ENCODE assay signal across 8 mouse cellular contexts in the genomic region with DNA sequence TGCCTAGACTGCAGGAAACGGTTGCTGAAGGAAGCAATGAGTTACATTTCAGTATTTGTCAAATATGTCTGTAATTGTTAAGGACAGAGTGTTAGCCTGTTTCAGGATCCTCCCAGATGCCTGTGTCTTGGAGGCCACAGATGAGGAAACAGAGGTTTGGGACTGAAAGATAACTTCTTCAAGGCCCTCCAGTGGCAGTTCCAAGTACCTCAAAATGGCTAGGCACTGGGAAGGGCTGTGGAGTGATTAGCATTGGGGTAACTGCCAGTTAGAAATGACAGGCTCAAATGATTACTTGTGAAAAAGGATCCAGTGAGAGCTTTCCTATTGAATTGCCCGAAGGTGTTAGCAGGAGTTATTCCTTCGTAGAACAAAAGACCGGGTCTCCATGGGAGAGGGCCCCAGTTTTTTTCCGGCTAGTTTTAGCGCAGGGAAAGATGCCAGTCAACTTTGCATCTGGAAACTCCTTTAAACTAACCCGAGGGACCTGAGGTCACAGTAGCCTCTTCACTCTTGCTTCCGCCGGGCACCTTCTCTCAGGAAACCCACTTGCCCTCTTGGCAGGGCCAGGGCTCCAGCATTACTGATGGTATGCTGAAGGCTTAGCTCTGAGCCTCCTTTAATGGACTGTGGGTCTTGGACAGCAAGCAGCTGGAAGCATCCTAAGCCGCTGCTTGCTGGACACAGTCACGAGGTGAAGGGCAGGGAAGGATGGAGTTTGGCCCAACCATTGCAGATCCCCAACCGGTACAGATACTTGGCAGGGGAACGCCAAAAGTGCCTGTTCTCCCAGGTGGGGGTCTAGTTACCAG. TPM values are rescaled to one million over a fixed set of nuclear protein-coding genes. Genes with fewer than 3 reads are reported as not detected.
A peak's percentile ranks its signal among the peaks of the same experiment; 100 is the strongest.
DNase-seq lines count a peak whose midpoint lies in the region; ATAC-seq and TF ChIP-seq lines count a peak whose summit lies in the region.

No protein-coding gene starts in this region.

- ATAC-seq in kidney, embryonic 16.5 days (ENCODE audit: low FRiP score, low TSS enrichment) = no peak
- ATAC-seq in intestine, postnatal 0 days = no peak
- no peak for ATAC-seq in midbrain, embryonic 16.5 days
- no peak for ATAC-seq in activated CD4-positive, CD25-positive, alpha-beta regulatory T cell, adult 4 months

- H3K36me3 ChIP-seq in kidney, embryonic 16.5 days (ENCODE audit: insufficient read depth, low read length) = peaks cover 9% of the 10 kb centered on the region; the same call in 1 of the 2 replicates
- H3K36me3 ChIP-seq in intestine, postnatal 0 days (ENCODE audit: control insufficient read depth, insufficient read depth) = no peaks in the 10 kb centered on the region
- no peaks in the 10 kb centered on the region for H3K36me3 ChIP-seq in midbrain, embryonic 16.5 days (ENCODE audit: control insufficient read depth, insufficient read depth, low read length)

- TF ChIP-seq CTCF in intestine, postnatal 0 days (IDR thresholded peaks at IDR 0.05; ENCODE audit: low read depth) = peak; percentile 36

- H3K4me2 ChIP-seq in kidney, embryonic 16.5 days (replicated peaks; ENCODE audit: low read depth, low read length) = no peak overlapping the region
- H3K4me2 ChIP-seq in intestine, postnatal 0 days (replicated peaks; ENCODE audit: low read depth) = no peak overlapping the region
- H3K4me2 ChIP-seq in midbrain, embryonic 16.5 days (ENCODE audit: low read length) = no peak overlapping the region

- no peaks in the 10 kb centered on the region for H3K9me3 ChIP-seq in kidney, embryonic 16.5 days (ENCODE audit: low read length)
- no peaks in the 10 kb centered on the region for H3K9me3 ChIP-seq in intestine, postnatal 0 days (ENCODE audit: control insufficient read depth)
- H3K9me3 ChIP-seq in midbrain, embryonic 16.5 days (replicated peaks; ENCODE audit: control insufficient read depth, low read length, poor library complexity, severe bottlenecking) = no peaks in the 10 kb centered on the region

- WGBS in kidney, embryonic 16.5 days = 72% methylated on average over 13 of the region's 13 CpGs
- 85% methylated on average over 13 of the region's 13 CpGs for WGBS in intestine, postnatal 0 days
- 65% methylated on average over 13 of the region's 13 CpGs for WGBS in midbrain, embryonic 16.5 days

- no peak overlapping the region for H3K4me3 ChIP-seq in kidney, embryonic 16.5 days (ENCODE audit: low read length)
- no peak overlapping the region for H3K4me3 ChIP-seq in intestine, postnatal 0 days (ENCODE audit: low read depth, low read length)
- no peak overlapping the region for H3K4me3 ChIP-seq in midbrain, embryonic 16.5 days (ENCODE audit: low read depth, low read length)

- H3K9ac ChIP-seq in kidney, embryonic 16.5 days (replicated peaks; ENCODE audit: low read length) = no peak overlapping the region
- H3K9ac ChIP-seq in intestine, postnatal 0 days (ENCODE audit: low read depth, low read length) = no peak overlapping the region
- H3K9ac ChIP-seq in midbrain, embryonic 16.5 days (ENCODE audit: low read depth, low read length) = no peak overlapping the region

- H3K27me3 ChIP-seq in kidney, embryonic 16.5 days (ENCODE audit: insufficient read depth, low read length) = no peaks in the 10 kb centered on the region
- H3K27me3 ChIP-seq in intestine, postnatal 0 days (replicated peaks; ENCODE audit: control insufficient read depth, insufficient read depth, low read length) = no peaks in the 10 kb centered on the region
- H3K27me3 ChIP-seq in midbrain, embryonic 16.5 days (ENCODE audit: control insufficient read depth, insufficient read depth, low read depth, low read length) = no peaks in the 10 kb centered on the region

- H3K27ac ChIP-seq in kidney, embryonic 16.5 days (ENCODE audit: low read length) = 0 out of 2 replicates have a peak overlapping the region, but pooled peaks have one; percentile 27
- no peak overlapping the region for H3K27ac ChIP-seq in intestine, postnatal 0 days (ENCODE audit: low read depth, low read length)
- H3K27ac ChIP-seq in midbrain, embryonic 16.5 days (ENCODE audit: low read length) = peak overlapping the region; percentile 96; the same call in 1 of the 2 replicates

- no peak for DNase-seq in kidney, adult 18-20 months
- peak; percentile 15 for DNase-seq in embryo, embryonic 10 days (ENCODE audit: low spot score)
- no peak for DNase-seq in thymus, postnatal 14 days
- DNase-seq in layer of hippocampus, adult 9-10 months (ENCODE audit: low spot score) = no peak

- H3K4me1 ChIP-seq in kidney, embryonic 16.5 days (ENCODE audit: insufficient read depth, low read length) = peaks cover 24% of the 10 kb centered on the region
- 0 out of 2 replicates have a peak, but pooled peaks cover 8% of the 10 kb centered on the region for H3K4me1 ChIP-seq in intestine, postnatal 0 days (replicated peaks; ENCODE audit: control insufficient read depth, insufficient read depth, low read length)
- peaks cover 20% of the 10 kb centered on the region for H3K4me1 ChIP-seq in midbrain, embryonic 16.5 days (ENCODE audit: control insufficient read depth, insufficient read depth, low read length)

RNA-seq across cellular contexts. Expression of gene Nsd1, which starts 0.5 kb away (rescaled TPM):
- polyA plus RNA-seq in kidney, embryonic 16.5 days (2015; fragmentation: Nextera tagmentation; extraction: Ambion mirVana) = 49.6 and 58.6 TPM in 2 replicates
- polyA plus RNA-seq in intestine, postnatal 0 days (2015; fragmentation: Nextera tagmentation; extraction: Ambion mirVana) = 37.4 and 38.0 TPM in 2 replicates
- polyA plus RNA-seq in midbrain, embryonic 16.5 days (2015; fragmentation: Nextera tagmentation; extraction: Ambion mirVana) = 45.2 and 54.8 TPM in 2 replicates
- polyA plus RNA-seq in activated CD4-positive, CD25-positive, alpha-beta regulatory T cell, adult 4 months (2017; shearing (Covaris generic)) = 10 to 100 TPM; 53.0 to 53.8 TPM

RNA-seq across cellular contexts. Expression of gene Fgfr4, which starts 56.6 kb away (rescaled TPM):
- polyA plus RNA-seq in kidney, embryonic 16.5 days (2015; fragmentation: Nextera tagmentation; extraction: Ambion mirVana) = 21.8 and 23.0 TPM in 2 replicates
- polyA plus RNA-seq in intestine, postnatal 0 days (2015; fragmentation: Nextera tagmentation; extraction: Ambion mirVana) = 3.8 and 4.0 TPM in 2 replicates
- 0.60 and 0.82 TPM in 2 replicates for polyA plus RNA-seq in midbrain, embryonic 16.5 days (2015; fragmentation: Nextera tagmentation; extraction: Ambion mirVana)
- not detected for polyA plus RNA-seq in activated CD4-positive, CD25-positive, alpha-beta regulatory T cell, adult 4 months (2017; shearing (Covaris generic))
